ENCODE assay signal across 8 mouse cellular contexts in genomic region chr6:124755831-124756595, GRCm38 (mm10). TPM values are rescaled to one million over a fixed set of nuclear protein-coding genes. Genes with fewer than 3 reads are reported as not detected.
A peak's percentile ranks its signal among the peaks of the same experiment; 100 is the strongest.
DNase-seq lines count a peak whose midpoint lies in the region; ATAC-seq and TF ChIP-seq lines count a peak whose summit lies in the region.

Gm45234 (minus strand) TSS chr6:124756021.
Atn1 (minus strand) TSS chr6:124756524.

- peak within 1 kb of the TSS; percentile 59 for H3K4me3 ChIP-seq in erythroblast, embryonic 14.5 days (replicated peaks)
- H3K4me3 ChIP-seq in kidney, adult 2 months (ENCODE audit: insufficient read depth, low read depth, low read length): peak within 1 kb of the TSS; percentile 91
- peak within 1 kb of the TSS; percentile 86 for H3K4me3 ChIP-seq in lung, embryonic 15.5 days
- H3K4me3 ChIP-seq in olfactory bulb, adult 2 months (ENCODE audit: insufficient read depth, low read depth, low read length): peak within 1 kb of the TSS; percentile 98

- H3K9ac ChIP-seq in lung, embryonic 15.5 days: peak within 1 kb of the TSS; percentile 92

- TF ChIP-seq CTCF in kidney, adult 2 months (conservative IDR thresholded peaks at IDR 0.05; ENCODE audit: insufficient read depth, insufficient read length, low read depth, low read length): no peak
- no peak for TF ChIP-seq CTCF in olfactory bulb, adult 2 months (IDR thresholded peaks at IDR 0.05; ENCODE audit: insufficient read depth, low read depth, low read length)

- ATAC-seq in erythroblast, adult 5-6 weeks (replicated peaks; ENCODE audit: low FRiP score, poor library complexity, severe bottlenecking): no peak
- peak; percentile 72 for ATAC-seq in lung, embryonic 15.5 days (ENCODE audit: borderline replicate concordance, extremely low read depth, low FRiP score, low TSS enrichment)

- under 1% methylated on average over 86 of the region's 100 CpGs for WGBS in kidney, adult 2 months
- WGBS in lung, embryonic 15.5 days: under 1% methylated on average over 50 of the region's 100 CpGs
- WGBS in olfactory bulb, adult 2 months: 4% methylated on average over 96 of the region's 100 CpGs

- no peaks in the 10 kb centered on the region for H3K36me3 ChIP-seq in erythroblast, embryonic 14.5 days (ENCODE audit: control insufficient read depth)
- no peaks in the 10 kb centered on the region for H3K36me3 ChIP-seq in kidney, adult 2 months (ENCODE audit: control insufficient read depth, insufficient read depth, low read length)
- 0 out of 2 replicates have a peak, but pooled peaks cover 4% of the 10 kb centered on the region for H3K36me3 ChIP-seq in lung, embryonic 15.5 days

- H3K27ac ChIP-seq in kidney, adult 2 months (ENCODE audit: insufficient read depth, low read depth, low read length): peak within 1 kb of the TSS; percentile 89
- peak within 1 kb of the TSS; percentile 99 for H3K27ac ChIP-seq in lung, embryonic 15.5 days
- peak within 1 kb of the TSS; percentile 91 for H3K27ac ChIP-seq in olfactory bulb, adult 2 months (ENCODE audit: insufficient read depth, low read depth, low read length)

- peaks cover 4% of the 10 kb centered on the region; the same call in 1 of the 2 replicates for H3K9me3 ChIP-seq in erythroblast, embryonic 14.5 days (ENCODE audit: control insufficient read depth, low read length)
- H3K9me3 ChIP-seq in lung, embryonic 15.5 days: no peaks in the 10 kb centered on the region

- peak; percentile 88 for DNase-seq in ZHBTc4 (ENCODE audit: low read depth, low spot score)
- peak; percentile 78 for DNase-seq in embryo, embryonic 10.5 days (ENCODE audit: low spot score)
- DNase-seq in heart, adult 9 months (ENCODE audit: low spot score in 2 of 2): peak; percentile 61 to 74
- DNase-seq in kidney, adult 2 months: peak; percentile 83

- H3K4me2 ChIP-seq in lung, embryonic 15.5 days: peak within 1 kb of the TSS; percentile 79

- H3K4me1 ChIP-seq in erythroblast, embryonic 14.5 days (ENCODE audit: control insufficient read depth): peaks cover 8% of the 10 kb centered on the region
- H3K4me1 ChIP-seq in kidney, adult 2 months (ENCODE audit: control insufficient read depth, insufficient read depth, low read length): peaks cover 22% of the 10 kb centered on the region
- peaks cover 49% of the 10 kb centered on the region for H3K4me1 ChIP-seq in lung, embryonic 15.5 days
- peaks cover 22% of the 10 kb centered on the region for H3K4me1 ChIP-seq in olfactory bulb, adult 2 months (ENCODE audit: control insufficient read depth, insufficient read depth, low read length)

- peaks cover 83% of the 10 kb centered on the region for H3K27me3 ChIP-seq in erythroblast, embryonic 14.5 days (ENCODE audit: control insufficient read depth)
- no peaks in the 10 kb centered on the region for H3K27me3 ChIP-seq in kidney, adult 2 months (replicated peaks; ENCODE audit: control insufficient read depth, insufficient read depth, low read length)
- H3K27me3 ChIP-seq in lung, embryonic 15.5 days: no peaks in the 10 kb centered on the region

- TF ChIP-seq POLR2A in kidney, adult 2 months (IDR thresholded peaks at IDR 0.05; ENCODE audit: low read depth, low read length): no peak
- no peak for TF ChIP-seq POLR2A in olfactory bulb, adult 2 months (IDR thresholded peaks at IDR 0.05; ENCODE audit: insufficient read depth, low read depth, low read length)

RNA-seq across cellular contexts. Expression of gene Gm45234, which starts in this region (rescaled TPM):
- polyA plus RNA-seq in erythroblast, embryonic 14.5 days (2012): 0.02 and 0.04 TPM in 2 replicates
- not detected in 2 replicates for total RNA-seq in erythroblast, adult 5-6 weeks (2015; ENCODE audit: low replicate concordance)
- 0.56 TPM in 1 of 2 replicates, not detected in the other for total RNA-seq in erythroblast, adult 5-6 weeks (2017; ENCODE audit: low replicate concordance)
- not detected in 2 replicates for polyA plus RNA-seq in kidney, adult 2 months (2012; rRNA removed)
- not detected in 2 replicates for polyA plus RNA-seq in lung, embryonic 15.5 days (2015; fragmentation: Nextera tagmentation; extraction: Ambion mirVana)
- not detected in 2 replicates for polyA plus RNA-seq in olfactory bulb, adult 2 months (2012; ENCODE audit: insufficient read depth, insufficient read length, low replicate concordance, missing spikeins)

RNA-seq across cellular contexts. Expression of gene Atn1, which starts in this region (rescaled TPM):
- 0.14 and 0.32 TPM in 2 replicates for polyA plus RNA-seq in erythroblast, embryonic 14.5 days (2012)
- 10.0 and 11.7 TPM in 2 replicates for total RNA-seq in erythroblast, adult 5-6 weeks (2015; ENCODE audit: low replicate concordance)
- total RNA-seq in erythroblast, adult 5-6 weeks (2017; ENCODE audit: low replicate concordance): 0.94 and 2.0 TPM in 2 replicates
- polyA plus RNA-seq in kidney, adult 2 months (2012; rRNA removed): 49.1 and 65.4 TPM in 2 replicates
- 15.6 and 16.1 TPM in 2 replicates for polyA plus RNA-seq in lung, embryonic 15.5 days (2015; fragmentation: Nextera tagmentation; extraction: Ambion mirVana)
- not detected in 2 replicates for polyA plus RNA-seq in olfactory bulb, adult 2 months (2012; ENCODE audit: insufficient read depth, insufficient read length, low replicate concordance, missing spikeins)

Comparison
In these comparisons a context has a peak if more than half of its experiments do, and no peak if none do; other contexts are left out.
1. RNA of gene Atn1 (polyA plus RNA-seq): 49.1 to 65.4 TPM in kidney, adult 2 months and 15.6 to 16.1 TPM in lung, embryonic 15.5 days; 0.14 to 0.32 TPM in erythroblast, embryonic 14.5 days and not detected in olfactory bulb, adult 2 months; every median in the first group is over 10 times any median in the second.
2. Peak in every context shown above with its lines, with median percentiles within 50 percentile points of each other: H3K4me3 ChIP-seq, DNase-seq and H3K27ac ChIP-seq.